Mouse (Mus musculus) thymus, adult 18-20 months (tissue): ENCODE data around the gene Tomm40.

Experiments used
- DNase-seq, 2 experiments: peaks; one replicate each; pipeline ENCODE4 v3.0.0; 2022; ENCODE audit warnings: mixed read lengths in 2 of 2

Gene Tomm40

DNA sequence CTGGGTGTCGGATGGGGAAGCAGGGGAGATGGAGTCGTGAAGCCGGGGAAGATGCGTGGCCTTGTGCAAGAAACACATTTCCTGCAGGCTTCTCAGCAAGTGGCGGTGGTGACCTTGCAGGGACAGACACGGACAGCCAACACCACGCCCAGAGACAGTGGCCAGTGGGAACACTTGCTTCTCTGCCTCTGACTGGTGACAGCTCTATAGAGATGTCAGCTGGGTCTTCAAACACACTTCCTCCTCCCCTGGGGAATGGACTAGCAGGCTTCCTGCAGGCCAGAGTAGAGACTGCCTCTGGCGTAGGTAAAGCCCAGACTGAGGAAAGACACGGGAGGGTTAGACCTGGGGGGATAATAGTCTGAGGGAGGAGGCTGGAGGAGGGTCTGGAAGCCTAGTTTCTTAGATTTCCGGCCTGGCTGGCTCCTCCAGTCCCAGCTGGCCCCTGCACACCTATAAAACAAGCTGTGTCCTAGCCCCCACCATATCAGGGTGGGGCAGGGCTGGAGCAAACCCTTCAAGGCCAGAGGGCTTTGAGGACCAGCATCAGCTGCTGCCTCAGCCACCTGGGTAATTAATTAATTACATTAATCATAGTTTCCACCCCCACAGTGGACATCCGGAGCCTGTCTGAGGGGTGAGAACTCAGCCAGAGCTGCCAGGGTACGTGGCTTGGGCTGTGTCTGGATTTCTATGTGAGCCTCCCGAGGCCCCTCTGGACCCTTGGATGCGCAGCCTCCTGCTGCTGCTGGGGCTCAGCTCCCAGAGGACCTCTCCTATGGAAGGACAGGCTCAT lies 29.6 kb upstream of the Tomm40 start:
- no peak for DNase-seq

- DNase-seq, result no peak
Observed at GRCm38 (mm10) chr7:19743791-19744190, 28.6 kb upstream of the Tomm40 start.

DNA sequence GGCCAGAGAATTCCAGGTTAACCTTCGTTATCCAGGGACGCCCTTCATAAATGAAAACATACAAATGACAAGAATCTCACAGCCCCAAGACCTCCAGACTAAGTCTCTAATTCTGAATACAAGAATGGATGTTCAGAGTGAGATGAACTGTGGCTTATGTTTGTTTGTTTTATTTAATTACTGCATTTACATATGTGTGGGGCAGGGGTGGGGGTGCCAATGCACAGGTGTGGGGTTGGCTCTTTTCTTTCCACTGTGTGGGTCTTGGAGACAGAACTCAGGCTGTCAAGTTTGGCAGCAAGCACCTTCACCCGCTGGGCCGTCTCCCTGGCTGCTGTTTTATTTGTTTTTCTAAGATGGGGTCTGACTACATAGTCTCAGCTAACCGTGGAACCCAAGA lies 27.2 kb upstream of the Tomm40 start:
- DNase-seq, result no peak

DNA sequence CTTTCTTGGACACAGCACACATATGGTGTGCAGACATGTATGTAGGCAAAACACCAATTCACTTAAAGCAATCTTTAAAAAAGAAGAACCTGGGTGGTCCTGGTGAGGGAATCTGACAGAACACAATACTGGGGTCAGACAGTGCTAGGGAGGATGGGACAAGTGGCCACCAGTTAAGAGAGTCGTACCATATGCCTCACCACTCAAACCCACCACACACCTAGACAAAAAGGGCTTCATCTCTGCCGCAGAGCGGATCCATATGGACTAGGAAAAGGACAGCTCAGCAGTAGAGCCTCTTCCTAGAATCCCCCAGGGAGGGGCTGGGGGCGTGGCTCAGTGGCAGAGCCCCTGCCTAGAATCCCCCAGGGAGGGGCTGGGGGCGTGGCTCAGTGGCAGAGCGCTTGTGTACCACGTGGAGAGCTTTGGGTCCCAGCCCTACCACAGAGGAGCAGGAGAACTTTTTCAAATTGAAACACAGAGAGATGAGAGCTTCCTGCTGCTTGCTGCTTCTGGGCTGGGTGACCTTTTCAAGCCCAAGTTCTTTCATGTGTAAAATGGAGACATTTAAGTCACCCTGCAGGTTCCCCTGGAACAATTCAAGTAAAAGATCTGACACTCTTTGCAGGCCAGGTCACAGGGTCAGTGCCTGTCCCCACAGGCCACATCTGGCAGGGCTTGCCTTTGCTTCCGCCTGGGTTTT lies 26.2 kb upstream of the Tomm40 start:
- DNase-seq, result no peak

DNA sequence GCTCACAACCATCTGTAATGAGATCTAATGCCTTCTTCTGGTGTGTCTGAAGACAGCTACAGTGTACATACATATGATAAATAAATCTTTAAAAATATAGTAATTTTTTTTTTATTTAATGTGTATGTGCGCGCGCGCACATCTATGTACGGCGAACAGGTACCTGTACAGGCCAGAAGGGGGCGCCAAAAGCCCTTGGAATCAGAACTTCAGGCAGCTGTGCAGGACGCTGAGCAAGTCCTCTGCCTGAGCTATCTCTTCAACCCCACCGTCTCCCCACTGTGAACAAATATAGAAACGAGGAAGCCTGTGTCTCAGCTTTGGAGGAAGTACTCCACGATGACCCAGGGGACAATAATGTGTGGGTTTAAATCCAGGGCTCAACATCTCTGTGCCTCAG lies 25.0 kb upstream of the Tomm40 start:
- DNase-seq, result no peak

GRCm38 (mm10) chr7:19738771-19739170 lies 23.5 kb upstream of the Tomm40 start:
- no peak for DNase-seq

DNA sequence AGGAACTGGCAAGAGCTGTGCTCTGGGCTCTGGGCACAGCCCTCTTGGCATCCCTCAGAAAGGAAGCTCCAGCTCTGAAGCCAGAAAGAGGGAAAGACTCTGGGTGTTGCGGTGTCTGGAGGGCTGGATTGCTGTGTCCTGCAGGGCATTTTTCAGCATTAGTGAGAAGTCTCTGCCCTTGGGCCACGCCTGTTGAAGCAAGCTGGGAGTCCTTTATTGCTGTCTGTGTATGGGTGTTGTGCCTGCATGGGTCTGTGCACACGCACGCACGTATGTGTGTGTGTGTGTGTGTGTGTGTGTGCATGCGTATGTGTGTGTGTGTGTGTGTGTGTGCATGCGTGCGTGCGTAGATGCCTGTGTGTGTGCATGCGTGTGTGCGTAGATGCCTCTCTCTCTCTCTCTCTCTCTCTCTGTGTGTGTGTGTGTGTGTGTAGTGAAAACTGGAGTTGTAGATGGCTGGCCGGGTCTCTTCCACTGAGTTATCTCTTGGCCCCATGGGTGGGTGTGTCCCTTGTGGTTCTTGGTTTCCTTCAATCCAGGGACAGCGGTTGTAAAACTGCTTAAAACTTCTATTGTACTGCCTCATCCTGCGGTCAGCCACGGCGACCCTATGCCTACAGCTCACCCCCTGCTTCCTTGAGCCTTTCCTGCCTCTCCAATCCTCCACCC lies 21.3 kb upstream of the Tomm40 start:
- no peak for DNase-seq

GRCm38 (mm10) chr7:19734178-19734666 lies 19.0 kb upstream of the Tomm40 start:
- no peak for DNase-seq

DNA sequence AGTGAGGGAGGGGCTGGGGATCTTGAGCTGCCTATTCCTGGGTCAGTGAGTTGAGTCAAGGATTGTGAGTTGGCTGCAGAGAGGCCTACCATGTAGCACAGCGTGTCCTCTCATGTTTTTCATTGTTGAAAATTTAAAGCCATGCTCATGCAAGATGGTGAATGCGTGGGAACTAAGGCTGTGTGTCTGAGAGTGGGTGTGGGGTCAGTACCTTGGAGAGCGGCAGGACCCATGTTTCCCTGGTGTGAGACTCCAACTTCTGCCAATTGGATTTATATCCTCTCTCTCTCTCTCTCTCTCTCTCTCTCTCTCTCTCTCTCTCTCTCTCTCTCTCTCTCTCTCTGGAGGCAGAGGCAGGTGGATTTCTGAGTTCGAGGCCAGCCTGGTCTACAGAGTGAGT lies 11.3 kb upstream of the Tomm40 start:
- no peak for DNase-seq

GRCm38 (mm10) chr7:19724167-19724566 lies 8.9 kb upstream of the Tomm40 start:
- DNase-seq, result no peak

- DNase-seq, result no peak
Observed at GRCm38 (mm10) chr7:19722754-19723195, 7.5 kb upstream of the Tomm40 start.

DNA sequence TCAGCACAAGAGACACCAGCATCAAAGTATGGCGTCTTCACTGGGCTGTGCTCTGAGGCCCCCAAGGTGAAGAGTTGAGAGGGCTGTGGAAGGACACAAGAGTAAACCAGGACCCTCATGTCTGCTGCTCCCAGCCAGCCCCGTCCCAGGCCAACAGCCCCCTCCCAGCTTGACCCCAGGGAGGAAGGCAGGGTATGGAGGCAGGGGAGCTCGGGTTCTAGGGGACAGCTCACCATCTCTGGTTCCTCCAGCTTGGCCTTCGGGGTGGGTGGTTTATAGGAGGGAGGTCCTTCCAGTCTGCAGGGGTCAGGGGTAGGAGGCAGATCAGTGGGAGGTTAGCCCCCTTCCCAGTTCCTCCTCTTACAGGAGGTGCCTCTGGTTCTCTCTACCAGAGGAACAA lies 4.0 kb upstream of the Tomm40 start:
- DNase-seq, result no peak

GRCm38 (mm10) chr7:19718297-19718952 lies 3.2 kb upstream of the Tomm40 start:
- DNase-seq, result no peak

GRCm38 (mm10) chr7:19717346-19717745 lies 2.1 kb upstream of the Tomm40 start:
- no peak for DNase-seq

DNA sequence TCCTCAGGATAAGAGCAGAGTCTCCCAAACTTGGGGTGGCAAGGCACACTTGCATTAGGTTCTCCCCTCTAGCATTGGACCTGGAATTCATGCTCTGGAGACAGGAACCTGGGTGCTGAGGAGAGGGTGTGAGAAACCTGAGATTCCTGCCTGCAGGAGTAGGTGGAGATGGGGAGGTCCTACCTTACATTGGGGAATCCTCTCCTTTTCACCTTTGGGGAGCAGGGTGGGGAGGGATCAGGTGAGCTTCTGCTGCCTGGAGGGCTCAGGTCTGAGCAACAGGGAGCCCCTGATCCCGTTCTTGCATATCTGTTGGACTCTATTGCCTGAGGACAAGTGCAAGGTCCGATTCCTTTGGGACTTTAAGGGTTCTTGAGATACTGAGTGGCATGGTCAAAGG lies 1.6 kb upstream of the Tomm40 start:
- DNase-seq, result no peak

- no peak for DNase-seq
Observed at GRCm38 (mm10) chr7:19716055-19716682, 931 bp upstream of the Tomm40 start.

DNA sequence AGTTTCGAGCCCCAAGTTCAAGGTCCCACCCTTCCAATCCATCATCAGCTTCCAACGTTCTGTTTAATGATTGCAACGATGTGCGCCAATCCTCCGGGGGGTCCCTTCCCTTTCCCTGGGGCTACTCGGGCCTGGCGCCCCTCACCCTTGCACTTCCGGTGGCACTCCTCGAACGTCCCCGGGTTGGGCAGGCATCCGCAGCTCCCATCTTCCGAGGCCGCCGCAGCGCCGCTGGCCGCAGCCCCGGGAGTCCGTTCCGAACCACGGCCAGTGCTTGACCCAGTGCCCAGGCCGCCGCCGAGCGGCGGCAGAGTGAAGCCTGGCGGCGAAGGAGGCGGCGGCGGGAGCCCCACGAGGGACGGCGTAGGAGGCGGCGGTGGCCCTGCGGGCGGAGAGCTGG lies 402 bp downstream of the Tomm40 start:
- DNase-seq, result no peak

GRCm38 (mm10) chr7:19713598-19713997 lies 1.6 kb downstream of the Tomm40 start:
- DNase-seq, result no peak

- no peak for DNase-seq
Observed at GRCm38 (mm10) chr7:19713196-19713595, 2.0 kb downstream of the Tomm40 start.

- DNase-seq, result no peak
Observed at GRCm38 (mm10) chr7:19712414-19712813, 2.8 kb downstream of the Tomm40 start.

- no peak for DNase-seq
Observed at GRCm38 (mm10) chr7:19710650-19711049, 4.6 kb downstream of the Tomm40 start.

DNA sequence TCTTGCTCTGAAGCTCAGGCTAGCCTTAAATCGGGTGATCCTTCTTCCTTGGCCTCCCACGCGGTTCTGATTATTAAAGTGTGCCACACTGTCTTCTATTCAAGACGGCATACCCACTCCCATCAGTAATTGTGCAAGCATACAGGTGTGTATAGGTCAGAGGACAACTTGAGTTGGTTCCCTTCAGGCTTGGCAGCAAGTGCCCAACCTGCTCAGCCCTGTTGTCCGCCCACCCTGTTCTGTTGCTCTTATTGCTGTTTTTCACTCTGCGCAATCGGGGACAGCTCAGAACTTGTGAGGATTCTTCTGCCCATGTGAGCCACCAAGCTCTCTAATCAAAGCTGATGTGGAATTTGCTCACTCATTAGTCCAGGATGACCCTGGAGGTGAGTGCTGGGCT lies 10.0 kb downstream of the Tomm40 start:
- DNase-seq, result no peak

DNA sequence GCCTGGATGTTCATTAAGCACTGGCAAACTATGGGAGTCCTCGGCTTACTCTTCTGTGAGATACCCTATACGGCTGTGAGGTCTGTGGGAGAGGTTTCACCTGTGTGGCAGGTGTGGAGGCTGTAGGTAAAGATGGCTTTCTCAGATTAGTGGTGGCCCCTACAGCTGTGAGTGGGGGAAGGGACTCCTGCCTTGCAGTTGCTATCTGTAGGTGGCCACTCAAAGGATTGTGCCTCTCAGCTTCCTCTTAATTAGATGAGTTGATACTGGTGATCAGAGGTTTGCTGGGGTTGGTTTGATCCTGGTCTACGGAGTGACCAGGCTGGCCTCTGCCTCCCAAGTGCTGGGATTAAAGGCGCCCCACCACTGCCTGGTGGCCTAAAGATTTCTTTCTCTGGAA lies 10.8 kb downstream of the Tomm40 start:
- no peak for DNase-seq
